Mouse (Mus musculus) neural tube, embryonic 14.5 days (tissue): ENCODE measurements around the gene St7l. TPM values are rescaled to one million over a fixed set of nuclear protein-coding genes. Genes with fewer than 3 reads are reported as not detected.
A peak's percentile ranks its signal among the peaks of the same experiment; 100 is the strongest.

Experiments used
- ATAC-seq: fragments of 200-750 bp; cut with Nextera tagmentation; 2 replicates; pipeline ENCODE4 v1.8.0; 2017; ENCODE audit warnings: low read depth, mild to moderate bottlenecking, moderate TSS enrichment, moderate library complexity
- H3K27ac ChIP-seq: fragments of 300-500 bp; sonication (generic); 2 replicates; pipeline ENCODE4 v1.5.1; 2014; ENCODE audit warnings: low read depth, mild to moderate bottlenecking, control low read depth, low read length, moderate library complexity, mixed read lengths
- H3K27me3 ChIP-seq: fragments of 300-500 bp; sonication (generic); 2 replicates; pipeline ENCODE4 v1.6.1; 2014; ENCODE audit warnings: low read length; ENCODE audit not compliant: control insufficient read depth, insufficient read depth
- H3K36me3 ChIP-seq: fragments of 300-500 bp; sonication (generic); 2 replicates; pipeline ENCODE4 v1.6.1; 2014; ENCODE audit warnings: low read length, mixed read lengths; ENCODE audit not compliant: control insufficient read depth, insufficient read depth
- H3K4me1 ChIP-seq: fragments of 300-500 bp; sonication (generic); 2 replicates; pipeline ENCODE4 v1.6.1; 2014; ENCODE audit warnings: low read length; ENCODE audit not compliant: control insufficient read depth, insufficient read depth
- H3K4me2 ChIP-seq: fragments of 300-500 bp; sonication (generic); 2 replicates; pipeline ENCODE4 v1.6.1; 2014; ENCODE audit warnings: mild to moderate bottlenecking, low read depth, low read length, control low read depth
- H3K4me3 ChIP-seq: fragments of 300-500 bp; sonication (generic); 2 replicates; pipeline ENCODE4 v1.5.1; 2014; ENCODE audit warnings: low read depth, low read length, control low read depth, mixed read lengths
- H3K9ac ChIP-seq: fragments of 300-500 bp; sonication (generic); replicated peaks from 2 replicates; pipeline ENCODE4 v1.6.1; 2014; ENCODE audit warnings: low read depth, mild to moderate bottlenecking, control low read depth, low read length, mixed read lengths
- H3K9me3 ChIP-seq: fragments of 300-500 bp; sonication (generic); 2 replicates; pipeline ENCODE4 v1.6.1; 2016; ENCODE audit warnings: low read length; ENCODE audit not compliant: control insufficient read depth
- WGBS: fragments of 180-500 bp; shearing (Covaris S2); extraction: QIAGEN DNeasy Blood & Tissue Kit; methylation state at CpG from one replicate; pipeline ENCODE4 v1.1.7; 2014; 5-methylcytosine and 5-hydroxymethylcytosine counted together
- polyA plus RNA-seq: library from polyadenylated mRNA; unstranded; fragments of >200 nt; fragmentation: Nextera tagmentation; extraction: Ambion mirVana; gene quantifications from 2 replicates; pipeline ENCODE4 v1.2.1, GENCODE M21; 2014

Gene St7l
- polyA plus RNA-seq, 1 experiment from 2014 or later, result 39.4 TPM

GRCm38 (mm10) chr3:104963331-104964276 lies 99.8 kb downstream of the St7l start:
- Histone ChIP-seq H3K4me1 (peaks cover 10% of the 10 kb centered on the region), H3K27ac (no peak overlapping the region), H3K4me2 (no peak overlapping the region), H3K9me3 (no peaks in the 10 kb centered on the region), H3K36me3 (no peaks in the 10 kb centered on the region), H3K9ac (no peak overlapping the region), H3K4me3 (no peak overlapping the region), H3K27me3 (peaks cover 34% of the 10 kb centered on the region)
- WGBS, result 29% methylated on average over 12 of the region's 13 CpGs
- no peak for ATAC-seq

GRCm38 (mm10) chr3:104965070-104965855 lies 101.5 kb downstream of the St7l start:
- H3K9ac ChIP-seq, result no peak overlapping the region
- no peak overlapping the region for H3K4me3 ChIP-seq
- no peaks in the 10 kb centered on the region for H3K9me3 ChIP-seq
- H3K27me3 ChIP-seq, result peaks cover 22% of the 10 kb centered on the region
- no peaks in the 10 kb centered on the region for H3K36me3 ChIP-seq
- 71% methylated on average over 8 of the region's 8 CpGs for WGBS
- H3K27ac ChIP-seq, result no peak overlapping the region
- H3K4me2 ChIP-seq, result no peak overlapping the region
- no peak for ATAC-seq
- H3K4me1 ChIP-seq, result peaks cover 10% of the 10 kb centered on the region

- Histone ChIP-seq H3K27ac (no peak overlapping the region), H3K4me1 (peaks cover 10% of the 10 kb centered on the region), H3K4me3 (no peak overlapping the region), H3K9ac (no peak overlapping the region), H3K36me3 (no peaks in the 10 kb centered on the region), H3K4me2 (no peak overlapping the region), H3K9me3 (no peaks in the 10 kb centered on the region), H3K27me3 (peaks cover 16% of the 10 kb centered on the region)
- ATAC-seq, result no peak
- WGBS, result 79% methylated on average over 7 of the region's 7 CpGs
Observed at GRCm38 (mm10) chr3:104965991-104966554, 102.3 kb downstream of the St7l start.

- Histone ChIP-seq H3K4me3 (peak overlapping the region; percentile 31), H3K9ac (peak overlapping the region; percentile 17), H3K9me3 (no peaks in the 10 kb centered on the region), H3K36me3 (no peaks in the 10 kb centered on the region), H3K4me2 (peak overlapping the region; percentile 48), H3K4me1 (no peaks in the 10 kb centered on the region), H3K27ac (no peak overlapping the region), H3K27me3 (peaks cover 2% of the 10 kb centered on the region; the same call in 1 of the 2 replicates)
- under 1% methylated on average over 49 of the region's 49 CpGs for WGBS
- peak; percentile 60 for ATAC-seq
Observed at GRCm38 (mm10) chr3:104967548-104968300, 103.9 kb downstream of the St7l start.

Other genes starting within 250 kb of the St7l start
- 7.6 and 10.2 TPM in 2 replicates for gene Slc16a1, start 225.3 kb upstream of the St7l start, polyA plus RNA-seq
- 0.23 and 3.1 TPM in 2 replicates for gene Ppm1j, start 82.9 kb upstream of the St7l start, polyA plus RNA-seq
- gene Fam19a3, start 82.2 kb upstream of the St7l start, polyA plus RNA-seq, result 0.06 TPM in 1 of 2 replicates, not detected in the other
- 40.1 and 64.1 TPM in 2 replicates for gene Rhoc, start 75.6 kb upstream of the St7l start, polyA plus RNA-seq
- 3.8 and 7.4 TPM in 2 replicates for gene Mov10, start 45.4 kb upstream of the St7l start, polyA plus RNA-seq
- 154 and 187 TPM in 2 replicates for gene Capza1, start 500 bp downstream of the St7l start, polyA plus RNA-seq
- gene Wnt2b, start 97.9 kb downstream of the St7l start, polyA plus RNA-seq, result 0.81 and 0.91 TPM in 2 replicates
- gene Cttnbp2nl, start 189.1 kb downstream of the St7l start, polyA plus RNA-seq, result 37.3 and 54.6 TPM in 2 replicates
- not detected in 2 replicates for gene 4930564D02Rik, start 202.8 kb downstream of the St7l start, polyA plus RNA-seq